Mouse (Mus musculus) lung, embryonic 15.5 days (tissue): ENCODE measurements around the gene Phf8. TPM values are rescaled to one million over a fixed set of nuclear protein-coding genes. Genes with fewer than 3 reads are reported as not detected.

Source experiments
- ATAC-seq: fragments of 200-750 bp; cut with Nextera tagmentation; 2 replicates; pipeline ENCODE4 v1.8.0; 2017; ENCODE audit warnings: moderate number of reproducible peaks, borderline replicate concordance; ENCODE audit not compliant: low FRiP score, low TSS enrichment; ENCODE audit errors: extremely low read depth
- H3K27ac ChIP-seq: fragments of 300-500 bp; sonication (generic); 2 replicates; pipeline ENCODE4 v1.5.1; 2015; ENCODE audit warnings: moderate library complexity, mild to moderate bottlenecking, inconsistent platforms
- H3K27me3 ChIP-seq: fragments of 300-500 bp; sonication (generic); 2 replicates; pipeline ENCODE4 v1.6.1; 2015; ENCODE audit warnings: inconsistent platforms
- H3K36me3 ChIP-seq: fragments of 300-500 bp; sonication (generic); 2 replicates; pipeline ENCODE4 v1.6.1; 2015; ENCODE audit warnings: inconsistent platforms
- H3K4me1 ChIP-seq: fragments of 300-500 bp; sonication (generic); 2 replicates; pipeline ENCODE4 v1.6.1; 2015; ENCODE audit warnings: inconsistent platforms
- H3K4me2 ChIP-seq: fragments of 300-500 bp; sonication (generic); 2 replicates; pipeline ENCODE4 v1.6.1; 2015; ENCODE audit warnings: inconsistent platforms, mild to moderate bottlenecking, moderate library complexity
- H3K4me3 ChIP-seq: fragments of 300-500 bp; sonication (generic); 2 replicates; pipeline ENCODE4 v1.5.1; 2015; ENCODE audit warnings: mild to moderate bottlenecking, inconsistent platforms
- H3K9ac ChIP-seq: fragments of 300-500 bp; sonication (generic); 2 replicates; pipeline ENCODE4 v1.6.1; 2015; ENCODE audit warnings: inconsistent platforms
- H3K9me3 ChIP-seq: fragments of 300-500 bp; sonication (generic); 2 replicates; pipeline ENCODE4 v1.6.1; 2016; ENCODE audit warnings: inconsistent platforms
- WGBS: fragments of 180-500 bp; shearing (Covaris S2); methylation state at CpG from one replicate; pipeline ENCODE4 v1.1.7; 2015; 5-methylcytosine and 5-hydroxymethylcytosine counted together
- polyA plus RNA-seq: library from polyadenylated mRNA; unstranded; fragments of >200 nt; fragmentation: Nextera tagmentation; extraction: Ambion mirVana; gene quantifications from 2 replicates; pipeline ENCODE4 v1.2.1, GENCODE M21; 2015

Gene Phf8
- polyA plus RNA-seq, 1 experiment from 2014 or later: 17.1 TPM

DNA sequence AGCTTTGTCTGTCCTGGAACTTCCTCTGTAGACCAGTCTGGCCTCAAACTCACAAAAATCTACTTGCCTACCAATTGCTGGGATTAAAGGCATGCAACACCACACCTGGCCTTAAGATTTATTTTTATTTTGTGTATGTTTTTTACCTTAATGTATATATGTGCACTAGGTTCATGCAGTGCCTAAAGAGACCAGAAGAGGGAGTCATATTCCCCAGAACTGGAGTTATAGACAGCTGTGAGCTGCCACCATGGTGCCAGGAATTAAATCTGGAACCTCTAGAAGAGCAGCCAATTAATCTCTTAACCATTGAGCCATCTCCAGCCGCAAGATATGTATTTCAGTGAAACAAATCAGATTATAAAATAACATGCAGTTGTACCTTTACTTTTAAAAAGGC, 54.7 kb downstream of the Phf8 start:
- Histone ChIP-seq H3K9me3 (no peaks in the 10 kb centered on the region), H3K36me3 (no peaks in the 10 kb centered on the region), H3K27me3 (no peaks in the 10 kb centered on the region), H3K9ac (no peak overlapping the region), H3K4me2 (no peak overlapping the region), H3K27ac (no peak overlapping the region), H3K4me3 (no peak overlapping the region), H3K4me1 (no peaks in the 10 kb centered on the region)
- no peak for ATAC-seq
- 89% methylated on average over 1 of the region's 1 CpGs for WGBS

GRCm38 (mm10) chrX:151643386-151643785, 122.9 kb downstream of the Phf8 start:
- Histone ChIP-seq H3K27me3 (no peaks in the 10 kb centered on the region), H3K9ac (no peak overlapping the region), H3K9me3 (no peaks in the 10 kb centered on the region), H3K4me2 (no peak overlapping the region), H3K36me3 (no peaks in the 10 kb centered on the region), H3K27ac (no peak overlapping the region), H3K4me3 (no peak overlapping the region), H3K4me1 (no peaks in the 10 kb centered on the region)
- ATAC-seq: no peak
- 63% methylated on average over 2 of the region's 2 CpGs for WGBS

GRCm38 (mm10) chrX:151653744-151654143, 133.3 kb downstream of the Phf8 start:
- no peak for ATAC-seq
- no peak overlapping the region for H3K27ac ChIP-seq
- no peaks in the 10 kb centered on the region for H3K4me1 ChIP-seq
- WGBS: 52% methylated on average over 2 of the region's 2 CpGs
- no peaks in the 10 kb centered on the region for H3K9me3 ChIP-seq
- no peak overlapping the region for H3K9ac ChIP-seq
- no peaks in the 10 kb centered on the region for H3K36me3 ChIP-seq
- H3K4me2 ChIP-seq: no peak overlapping the region
- H3K4me3 ChIP-seq: no peak overlapping the region
- no peaks in the 10 kb centered on the region for H3K27me3 ChIP-seq

DNA sequence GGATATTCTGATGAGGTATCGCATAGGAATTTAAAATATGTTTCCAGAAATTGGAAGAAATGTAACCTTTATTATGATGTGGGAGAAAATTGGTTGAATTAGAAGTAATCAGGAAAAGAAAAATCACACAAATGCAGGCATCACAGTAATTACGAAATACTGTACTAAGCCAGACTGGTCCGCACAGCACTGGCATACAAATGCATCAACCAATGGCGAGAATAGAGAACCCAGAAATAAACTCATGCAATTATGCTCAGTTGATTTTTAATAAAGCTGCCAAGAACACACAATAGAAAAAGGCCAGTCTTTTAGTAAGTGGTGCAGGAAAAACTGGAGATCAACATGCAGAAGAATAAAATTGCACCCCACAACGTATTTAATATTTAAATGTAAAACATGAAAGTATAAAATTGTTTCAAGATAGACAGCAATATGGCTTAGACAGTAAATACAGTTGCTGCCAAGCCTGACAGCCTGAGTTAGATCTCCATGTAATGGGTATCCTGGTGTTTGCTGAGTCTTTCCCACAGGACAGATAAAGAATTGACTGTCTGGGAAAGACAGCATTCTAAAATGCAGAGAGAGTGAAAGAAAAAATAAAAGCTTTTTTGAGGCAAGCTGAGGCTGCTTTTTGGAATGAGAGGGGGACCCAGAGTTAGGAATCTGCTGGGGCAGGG, 154.2 kb downstream of the Phf8 start:
- Histone ChIP-seq H3K27ac (no peak overlapping the region), H3K9me3 (no peaks in the 10 kb centered on the region), H3K27me3 (peaks cover 5% of the 10 kb centered on the region; the same call in 1 of the 2 replicates), H3K36me3 (no peaks in the 10 kb centered on the region), H3K4me1 (no peaks in the 10 kb centered on the region), H3K9ac (no peak overlapping the region), H3K4me3 (no peak overlapping the region), H3K4me2 (no peak overlapping the region)
- ATAC-seq: no peak
- 80% methylated on average over 5 of the region's 5 CpGs for WGBS

Other genes with a start within 250 kb of the Phf8 start
- 3.3 and 3.8 TPM in 2 replicates for gene Fam120c, start 176.5 kb upstream of the Phf8 start, polyA plus RNA-seq